Mouse (Mus musculus) natural killer cell, adult 2 months (primary cell): ENCODE data around the gene Gpkow.

Experiments
- DNase-seq, 2 experiments: peaks; one replicate each; pipeline ENCODE4 v3.0.0; 2022; ENCODE audit warnings: low spot score in 2 of 2

Gene Gpkow

DNA sequence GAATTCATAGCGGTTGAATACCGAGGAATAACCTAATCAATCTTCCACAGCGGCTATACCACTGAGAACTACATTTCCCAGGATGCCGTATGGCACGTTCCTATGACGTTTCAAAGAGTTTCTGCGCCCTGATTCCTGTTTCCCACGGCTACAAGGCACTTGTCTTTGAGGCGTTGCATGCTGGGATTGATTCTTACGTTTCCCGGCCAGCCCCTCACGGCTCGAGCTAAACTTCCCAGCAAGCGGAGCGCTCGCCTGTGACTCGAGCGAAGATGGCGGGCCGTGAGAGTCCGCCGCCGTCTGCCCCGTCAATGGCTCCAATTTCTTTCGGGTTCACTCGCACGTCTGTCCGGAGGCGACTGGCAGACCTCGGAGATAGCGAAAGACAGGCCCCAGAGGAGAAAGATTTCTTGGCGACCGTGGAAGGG is at the start of gene Gpkow:
Gpkow (plus strand) TSS at position 178 of the 428 bp plus-strand sequence.
- DNase-seq: peak; percentile 78

- DNase-seq: peak; percentile 78 to 85
These were observed 48.1 kb upstream of the Gpkow start for GRCm38 (mm10) chrX:7648671-7649304.

- peak; percentile 26 to 49 for DNase-seq
These were observed 39.7 kb upstream of the Gpkow start, which contains the start of gene Prickle3 for GRCm38 (mm10) chrX:7657221-7657639. Gene Prickle3, plus strand, starts transcription at chrX:7657260.

DNA sequence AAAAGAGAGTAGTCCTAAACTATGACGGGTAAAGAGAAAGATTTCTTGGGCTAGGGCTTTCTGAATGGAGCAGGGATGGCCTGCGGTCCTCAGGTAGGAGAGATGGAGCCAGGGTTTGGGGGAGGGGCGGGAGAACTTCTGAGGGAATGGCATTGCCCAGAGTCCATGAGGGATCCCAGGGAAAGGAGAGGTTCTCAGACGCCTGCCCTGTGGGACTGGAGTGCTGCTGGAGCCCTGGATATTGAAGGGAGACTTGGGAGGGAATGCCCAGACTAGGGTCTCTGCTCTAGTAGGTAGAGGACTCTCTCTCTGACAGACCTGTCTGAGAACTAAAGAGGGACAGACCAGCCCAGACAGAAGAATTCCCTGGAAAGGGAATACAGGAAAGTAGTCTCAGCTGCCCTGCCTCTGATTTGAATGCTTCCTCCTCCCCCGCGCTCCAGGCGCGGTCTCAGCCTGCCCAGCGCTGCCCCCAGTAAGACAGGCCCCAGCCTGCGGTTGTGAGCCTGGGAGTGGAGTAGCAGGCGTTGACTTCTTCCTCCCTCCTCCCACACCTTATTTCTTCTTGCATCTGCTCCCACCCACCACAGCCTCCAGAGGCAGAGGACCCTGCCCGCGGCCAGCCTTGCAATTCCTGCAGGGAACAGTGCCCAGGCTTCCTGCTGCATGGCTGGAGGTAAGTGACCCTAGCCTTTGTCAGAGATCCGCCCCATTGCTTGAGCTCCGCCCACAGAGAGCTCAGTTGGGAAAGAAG is 38.7 kb upstream of the Gpkow start:
- no peak for DNase-seq

DNA sequence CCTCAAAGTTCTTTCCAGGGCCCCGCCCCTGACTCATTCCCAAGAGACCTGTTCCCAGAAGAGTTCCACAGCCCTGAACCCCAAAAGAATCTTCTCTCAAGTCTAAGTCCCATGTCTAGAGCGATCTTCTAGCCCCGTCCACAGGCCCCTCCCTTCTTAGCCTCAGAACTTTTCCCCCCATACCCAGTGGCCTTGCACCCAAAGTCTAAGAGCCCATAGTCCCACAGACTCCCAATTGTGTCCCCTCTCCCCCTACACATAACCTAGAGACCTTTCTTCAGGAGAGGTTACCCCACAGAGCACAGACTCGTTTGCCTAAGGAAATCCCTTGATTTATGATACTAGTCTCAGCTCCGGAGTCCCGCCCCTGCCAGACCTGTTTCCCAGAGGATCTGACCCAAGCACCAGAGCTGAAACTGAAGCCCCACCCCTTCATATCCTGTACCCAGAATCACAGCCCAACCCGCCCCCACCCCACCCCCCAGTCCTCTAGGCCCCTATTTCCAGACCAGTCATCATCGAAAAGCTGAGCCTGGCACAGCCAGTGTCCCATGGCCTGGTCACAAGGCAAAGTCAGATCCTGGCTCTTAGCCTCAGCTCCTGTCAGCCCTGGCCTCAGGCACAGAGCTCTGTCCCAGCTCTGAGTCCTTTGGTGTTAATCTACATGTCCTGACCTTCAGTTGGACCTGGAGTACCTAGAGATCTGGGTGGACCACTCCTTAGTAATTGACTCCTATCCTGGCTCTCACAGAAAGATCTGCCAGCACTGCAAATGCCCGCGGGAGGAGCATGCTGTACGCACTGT is 37.9 kb upstream of the Gpkow start:
- no peak for DNase-seq

DNA sequence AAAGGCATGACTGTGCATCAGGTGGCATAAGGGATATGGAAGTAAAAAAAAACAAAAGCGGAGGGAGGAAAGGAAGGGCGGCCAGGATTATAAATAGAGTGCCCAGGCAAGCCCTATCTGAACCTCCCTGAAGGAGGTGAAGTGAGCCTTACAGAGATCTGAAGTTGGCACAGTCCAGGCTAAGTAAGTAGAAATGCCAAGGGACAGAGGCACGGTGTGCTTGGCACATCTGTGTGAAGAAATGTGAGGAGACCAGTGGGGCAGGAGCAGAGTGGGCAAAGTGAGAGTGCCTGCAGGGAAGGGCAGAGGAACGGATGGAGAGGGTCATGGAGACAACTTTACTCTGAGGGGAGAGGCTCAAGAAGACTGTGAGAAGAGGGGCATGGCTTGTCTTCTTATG is 35.8 kb upstream of the Gpkow start:
- DNase-seq: no peak

- no peak for DNase-seq
These were observed 34.0 kb upstream of the Gpkow start for GRCm38 (mm10) chrX:7662936-7663335.

- DNase-seq: no peak
These were observed 32.1 kb upstream of the Gpkow start for GRCm38 (mm10) chrX:7664791-7665190.

DNA sequence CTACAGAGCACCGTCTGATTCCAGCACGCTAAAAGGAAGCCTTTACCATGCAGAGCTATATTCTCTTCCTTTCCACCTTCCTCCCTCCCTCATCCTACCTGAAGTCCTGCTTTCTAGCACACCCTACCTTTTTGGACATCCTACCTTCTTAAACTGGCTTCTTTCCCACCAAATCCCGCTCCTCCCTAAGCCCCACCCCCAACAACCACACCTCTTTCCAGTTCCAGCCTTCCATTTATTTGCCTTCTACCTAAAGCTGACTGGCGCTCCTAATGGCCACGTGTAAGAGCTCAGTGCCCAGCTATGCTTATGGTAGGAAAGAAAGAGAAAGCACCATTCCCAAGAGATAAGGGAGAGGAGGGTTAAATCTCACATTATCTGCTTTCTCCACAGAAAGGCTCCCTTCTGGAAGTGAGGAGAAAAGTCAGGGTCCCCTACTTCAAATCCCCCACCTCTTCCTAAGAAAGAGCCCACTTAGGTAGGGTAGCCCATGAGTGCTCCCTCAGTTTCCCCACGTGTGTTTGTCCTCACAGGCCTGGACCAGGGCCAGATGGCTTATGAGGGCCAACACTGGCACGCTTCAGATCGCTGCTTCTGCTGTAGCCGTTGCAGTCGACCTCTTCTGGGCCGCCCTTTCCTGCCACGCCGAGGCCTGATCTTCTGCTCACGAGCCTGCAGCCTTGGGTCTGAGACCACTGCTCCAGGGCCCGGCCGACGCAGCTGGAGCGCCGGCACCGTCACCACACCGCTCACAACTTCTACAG is 31.0 kb upstream of the Gpkow start:
- no peak for DNase-seq

- DNase-seq: peak; percentile 25 to 46
These were observed 26.5 kb upstream of the Gpkow start for GRCm38 (mm10) chrX:7670390-7670881.

- peak; percentile 24 to 33 for DNase-seq
These were observed 25.9 kb upstream of the Gpkow start, which contains the start of gene Plp2 for GRCm38 (mm10) chrX:7670921-7671623. Gene Plp2, minus strand, starts transcription at chrX:7671390.

DNA sequence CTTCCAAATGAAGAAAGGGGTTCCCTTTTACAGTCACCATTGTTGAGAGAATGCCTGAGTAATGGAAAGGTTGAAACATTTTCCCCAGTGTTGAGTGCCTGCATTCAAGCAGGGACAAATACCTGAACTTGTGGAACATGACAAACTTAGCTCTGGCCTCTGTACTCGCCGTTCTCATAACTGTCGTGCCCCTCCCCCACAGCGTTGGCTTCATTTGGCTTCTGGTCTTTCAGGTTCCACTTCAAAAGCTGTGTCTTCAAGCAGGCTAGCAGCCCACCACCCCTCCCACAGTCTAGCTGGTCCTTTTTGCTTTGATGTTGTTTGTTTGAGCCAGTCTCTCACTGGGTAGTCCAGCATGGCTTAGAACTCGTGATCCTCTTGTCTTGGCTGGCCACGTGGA is 24.2 kb upstream of the Gpkow start:
- no peak for DNase-seq

DNA sequence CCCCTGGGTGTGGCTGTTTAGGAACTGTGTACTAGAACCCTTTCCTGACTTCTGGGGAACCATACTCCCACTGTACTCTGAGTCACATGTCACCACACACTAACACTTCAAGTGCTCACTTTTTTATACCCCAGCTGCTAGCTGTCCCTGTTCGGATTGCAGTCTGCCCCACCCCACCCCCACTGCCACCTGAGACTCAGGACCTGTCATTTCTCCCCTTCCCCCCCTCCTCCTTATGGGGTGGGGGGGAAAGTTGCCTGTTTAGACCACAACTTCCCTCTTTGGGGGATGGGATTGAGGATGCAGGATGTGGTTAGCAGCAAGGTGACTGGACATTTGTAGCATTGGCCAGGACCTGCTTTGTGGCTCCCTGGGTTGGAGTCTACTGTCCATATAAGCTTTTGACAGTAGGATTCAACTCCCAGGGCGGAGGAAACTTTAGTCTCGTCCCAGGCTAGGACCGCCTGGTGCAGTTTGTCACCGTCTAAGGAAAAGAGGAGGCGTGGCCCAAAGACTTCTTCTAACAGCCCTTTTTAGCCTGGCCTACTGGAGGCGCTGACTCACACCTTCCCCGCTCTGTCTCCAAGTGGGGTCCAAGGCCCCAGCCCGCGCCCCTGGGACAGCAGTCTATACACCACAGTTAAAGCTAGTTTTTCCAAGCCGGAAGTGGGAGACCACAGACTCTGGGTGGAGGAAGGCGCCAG is 23.2 kb upstream of the Gpkow start:
- peak; percentile 29 to 53 for DNase-seq

GRCm38 (mm10) chrX:7674284-7675000 is 22.5 kb upstream of the Gpkow start:
- DNase-seq: no peak

DNA sequence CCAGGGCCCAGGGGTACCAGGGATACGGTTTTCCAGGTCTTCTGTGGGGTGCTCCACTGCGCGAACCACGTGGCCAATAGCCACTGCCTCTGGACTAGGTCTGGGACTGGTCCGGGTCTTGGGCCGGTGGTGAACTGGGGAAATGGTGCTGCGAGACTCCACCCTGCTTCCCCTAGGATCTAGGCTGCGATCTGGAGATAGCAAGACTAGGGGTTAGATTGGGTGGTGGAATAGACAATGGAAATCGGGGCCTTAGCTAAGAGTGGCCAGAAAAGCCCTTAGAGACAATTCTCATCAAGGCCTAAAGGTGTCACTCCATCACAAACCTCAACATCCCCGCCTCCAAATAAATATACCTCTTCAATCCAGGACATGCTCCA is 21.9 kb upstream of the Gpkow start:
- no peak for DNase-seq

DNA sequence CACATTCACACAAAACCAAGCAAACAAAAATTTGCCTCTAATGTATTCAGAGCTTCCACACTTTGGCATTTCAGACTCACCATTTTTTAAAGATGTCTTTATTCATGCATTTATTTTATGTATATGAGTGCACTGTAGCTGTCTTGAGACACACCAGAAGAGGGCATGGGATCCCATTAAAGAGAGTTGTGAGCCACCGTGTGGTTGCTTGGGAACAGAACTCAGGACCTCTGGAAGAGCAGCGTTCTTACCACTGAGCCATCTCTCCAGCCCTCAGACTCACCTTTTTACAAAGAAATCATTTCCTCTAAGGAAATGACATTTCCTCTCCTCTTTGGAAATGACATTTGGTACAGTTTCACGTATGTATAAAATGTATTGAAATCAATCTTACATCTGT is 17.9 kb upstream of the Gpkow start:
- no peak for DNase-seq

DNA sequence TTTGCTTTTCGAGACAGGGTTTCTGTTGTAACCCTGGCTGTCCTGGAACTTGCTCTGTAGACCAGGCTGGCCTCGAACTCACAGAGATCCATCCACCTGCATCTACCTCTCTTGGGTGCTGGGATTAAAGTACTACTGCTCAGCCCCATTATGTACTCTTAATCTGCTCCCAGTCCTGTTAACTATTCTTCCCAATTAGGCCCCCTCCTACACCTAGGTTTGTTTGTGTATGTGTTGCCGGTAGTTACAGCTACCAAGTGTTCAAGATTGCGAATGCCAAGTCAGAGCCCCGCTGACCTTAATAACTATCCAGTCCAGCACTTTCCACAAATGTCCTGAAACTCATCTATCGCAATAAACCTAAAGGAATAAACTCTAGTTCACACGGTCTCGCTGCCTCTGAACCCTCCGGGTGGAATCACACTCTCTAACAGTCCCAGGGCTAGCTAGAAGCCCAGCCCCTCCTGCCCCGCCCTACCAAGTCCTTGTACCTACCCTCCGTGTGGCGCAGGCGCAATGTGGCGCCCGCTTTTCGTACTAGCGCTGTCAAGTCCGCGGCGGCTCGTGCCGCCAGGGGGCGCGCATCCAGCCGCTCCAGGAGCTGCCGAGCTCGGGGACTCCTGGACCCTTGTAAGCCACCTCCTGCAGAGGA is 17.4 kb upstream of the Gpkow start:
- DNase-seq: peak; percentile 83 to 89

- no peak for DNase-seq
These were observed 16.9 kb upstream of the Gpkow start for GRCm38 (mm10) chrX:7680057-7680412.

DNA sequence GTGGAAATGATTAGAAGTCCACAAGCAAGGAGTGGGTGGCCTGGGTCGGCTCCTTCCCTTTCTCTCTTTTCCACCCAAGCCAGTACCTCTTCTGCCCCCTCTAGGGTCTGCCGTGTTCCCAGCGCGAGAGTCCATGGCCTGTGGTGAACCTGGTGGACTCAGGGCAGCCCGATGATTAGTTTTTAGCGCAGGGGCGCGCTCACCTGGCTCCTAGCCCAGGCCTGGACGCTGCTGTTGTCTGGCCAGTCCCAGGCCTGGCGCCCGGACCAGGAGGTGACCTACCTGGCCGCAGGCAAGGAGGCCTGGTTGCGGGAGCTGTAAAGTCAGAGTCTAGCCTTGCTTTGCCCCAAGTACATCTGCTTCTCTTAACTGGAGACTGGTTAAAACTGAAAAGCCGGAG is 16.1 kb upstream of the Gpkow start, which contains the start of gene Magix:
Magix (minus strand) TSS at position 388 of the 400 bp plus-strand sequence.
- DNase-seq: no peak
